Mouse (Mus musculus) left cerebral cortex, adult 6 months (tissue): ENCODE data around the gene Klhl34. TPM values are rescaled to one million over a fixed set of nuclear protein-coding genes. Genes with fewer than 3 reads are reported as not detected.

Experiments
- long read RNA-seq, 2 experiments: library from polyadenylated mRNA; unstranded; transcript quantifications; one replicate each; pipeline ENCODE4 v2.0.0; 2019 to 2020
- polyA plus RNA-seq: library from polyadenylated mRNA; unstranded; fragments of <200 nt; fragmentation: Nextera tagmentation; gene quantifications from 2 replicates; pipeline ENCODE4 v1.2.3, GENCODE M21; 2021

Gene Klhl34
- polyA plus RNA-seq: 6.2 and 12.9 TPM in 2 replicates
- long read RNA-seq, experiment 1: 0 reads
- long read RNA-seq, experiment 2, partial matches to known transcripts: 0 of 2 reads
- long read RNA-seq, experiment 2, other reads (novel, unspliced or antisense): 0 of 2 reads

GRCm38 (mm10) chrX:157818207-157818920 is at the start of gene Klhl34:
Klhl34 (plus strand) TSS chrX:157818435.

Other genes with a start within 250 kb of the Klhl34 start
- gene Yy2, start 249.4 kb upstream of the Klhl34 start, polyA plus RNA-seq: not detected in 2 replicates
- gene Mbtps2, start 219.7 kb upstream of the Klhl34 start, polyA plus RNA-seq: 7.7 and 7.9 TPM in 2 replicates
- gene Smpx, start 119.5 kb upstream of the Klhl34 start, polyA plus RNA-seq: 0.34 TPM in 1 of 2 replicates, not detected in the other
- 63.3 and 71.4 TPM in 2 replicates for gene Cnksr2, start 224.9 kb downstream of the Klhl34 start, polyA plus RNA-seq